Comparison of ENCODE assay signal across 20 mouse cellular contexts in genomic region chr9:62860866-62861265, GRCm38 (mm10). TPM values are rescaled to one million over a fixed set of nuclear protein-coding genes. Genes with fewer than 3 reads are reported as not detected.
DNase-seq lines count a peak whose midpoint lies in the region; TF ChIP-seq lines count a peak whose summit lies in the region.
"Had no signal": no experiment of that assay in that cellular context is flagged by ENCODE, and none has a peak within 500 bp of the region (broad histone marks: within the 10 kb centered on the region; RNA-seq: fewer than 3 reads in every experiment).

No protein-coding gene starts in this region.

- no peak for TF ChIP-seq CTCF in brain, embryonic 14.5 days (IDR thresholded peaks at IDR 0.05; ENCODE audit: borderline replicate concordance, extremely low read depth, insufficient read depth, insufficient read length)

- TF ChIP-seq POLR2A in brain, embryonic 14.5 days (IDR thresholded peaks at IDR 0.05; ENCODE audit: borderline replicate concordance, extremely low read depth, insufficient read depth, insufficient read length, poor library complexity, severe bottlenecking), result no peak

- peak; percentile 50 to 76 for DNase-seq in cerebellum, postnatal 10 days
- DNase-seq in cerebellum, postnatal 36 days, result no peak
- DNase-seq in gastrocnemius, postnatal 14 days, result peak; percentile 3
- DNase-seq in gastrocnemius, adult 18-20 months (ENCODE audit: low spot score), result no peak
- DNase-seq in brain, embryonic 14.5 days (ENCODE audit: low read depth), result peak; percentile 19
- DNase-seq in retina, embryonic 14.5 days (ENCODE audit: low spot score), result peak; percentile 15
- no peak for DNase-seq in frontal cortex, postnatal 36 days (ENCODE audit: low spot score in 2 of 2)
- DNase-seq in heart, postnatal 4 days, result no peak
- DNase-seq: adrenal gland, adult 8-10 months; adrenal gland, postnatal 25 days; cerebellum, adult 11 months; cerebellum, adult 2 months; cerebellum, adult 9-11 months; embryo, embryonic 11 days; gastrocnemius, adult 2 months; gastrocnemius, postnatal 25 days; heart, adult 18-20 months; heart, postnatal 14 days; kidney, adult 18-20 months had no signal

- intact Hi-C loops in gastrocnemius, postnatal 14 days (cut with DNase I; ENCODE audit: low total_unique reads), result no loop called here

RNA-seq across cellular contexts. Expression of gene Calml4, which starts 3.0 kb away (rescaled TPM):
- 1 to 10 TPM; 1.8 to 3.4 TPM for total RNA-seq in gastrocnemius, postnatal 14 days (2021)
- total RNA-seq in gastrocnemius, adult 18-20 months (2021), result 1 to 10 TPM; 1.2 to 1.3 TPM
- polyA plus RNA-seq in brain, embryonic 14.5 days (2012; rRNA removed), result 6.8 and 13.3 TPM in 2 replicates
- 1 to 10 TPM; 2.4 to 2.6 TPM for total RNA-seq in heart, postnatal 4 days (2021)
- polyA plus RNA-seq: activated CD4-positive, CD25-positive, alpha-beta regulatory T cell, adult 4 months had no signal

RNA-seq across cellular contexts. Expression of gene Cln6, which starts 22.3 kb away (rescaled TPM):
- total RNA-seq in gastrocnemius, postnatal 14 days (2021), result 10 to 100 TPM; 10.3 to 10.6 TPM
- 10 to 100 TPM; 18.9 to 20.1 TPM for total RNA-seq in gastrocnemius, adult 18-20 months (2021)
- polyA plus RNA-seq in brain, embryonic 14.5 days (2012; rRNA removed), result 13.7 and 13.8 TPM in 2 replicates
- total RNA-seq in heart, postnatal 4 days (2021), result 10 to 100 TPM; 25.1 to 31.4 TPM

RNA-seq across cellular contexts. Expression of gene Fem1b, which starts 49.1 kb away (rescaled TPM):
- 10 to 100 TPM; 15.9 to 19.0 TPM for total RNA-seq in gastrocnemius, postnatal 14 days (2021)
- total RNA-seq in gastrocnemius, adult 18-20 months (2021), result 10 to 100 TPM; 11.4 to 12.5 TPM
- 48.8 and 89.5 TPM in 2 replicates for polyA plus RNA-seq in brain, embryonic 14.5 days (2012; rRNA removed)
- total RNA-seq in heart, postnatal 4 days (2021), result 10 to 100 TPM; 40.3 to 41.6 TPM

Comparison
In these comparisons a context has a peak if more than half of its experiments do, and no peak if none do; other contexts are left out.
1. DNase-seq: peak in cerebellum, postnatal 10 days (2 of 2), gastrocnemius, postnatal 14 days (single experiment), brain, embryonic 14.5 days (single experiment) and retina, embryonic 14.5 days (single experiment); none in cerebellum, postnatal 36 days (0 of 2), gastrocnemius, adult 18-20 months (single experiment), frontal cortex, postnatal 36 days (0 of 2) and heart, postnatal 4 days (single experiment).